Mouse (Mus musculus) small intestine, adult 2 months (tissue): ENCODE measurements around the gene Tmc7. TPM values are rescaled to one million over a fixed set of nuclear protein-coding genes. Genes with fewer than 3 reads are reported as not detected.

Experiments used
- H3K27ac ChIP-seq: fragments of 200-500 bp; 2 replicates; pipeline ENCODE4 v1.5.1; 2012; ENCODE audit warnings: low read depth, low read length, control low read depth, inconsistent platforms; ENCODE audit not compliant: insufficient read depth
- H3K27me3 ChIP-seq: fragments of 200-500 bp; 2 replicates; pipeline ENCODE4 v1.6.1; 2012; ENCODE audit warnings: mild to moderate bottlenecking, moderate library complexity, low read length, inconsistent platforms; ENCODE audit not compliant: control insufficient read depth, insufficient read depth
- H3K36me3 ChIP-seq: fragments of 200-500 bp; 2 replicates; pipeline ENCODE4 v1.6.1; 2012; ENCODE audit warnings: mild to moderate bottlenecking, low read length, control low read depth, inconsistent platforms; ENCODE audit not compliant: control insufficient read depth, insufficient read depth
- H3K4me1 ChIP-seq: fragments of 200-500 bp; 2 replicates; pipeline ENCODE4 v1.6.1; 2012; ENCODE audit warnings: low read length, inconsistent platforms, mixed read lengths; ENCODE audit not compliant: control insufficient read depth, insufficient read depth, insufficient read length
- H3K4me3 ChIP-seq: fragments of 200-500 bp; 2 replicates; pipeline ENCODE4 v1.5.1; 2012; ENCODE audit warnings: low read depth, mild to moderate bottlenecking, control low read depth, inconsistent platforms, low read length, moderate library complexity
- CTCF ChIP-seq: fragments of 200-500 bp; IDR thresholded peaks from 2 replicates; pipeline ENCODE4 v1.5.1; 2012; ENCODE audit warnings: low read depth, mild to moderate bottlenecking, control low read depth, inconsistent platforms, low read length, moderate library complexity, mixed read lengths; ENCODE audit not compliant: insufficient replicate concordance, insufficient read length; ENCODE audit errors: extremely low read depth
- POLR2A ChIP-seq: fragments of 200-500 bp; IDR thresholded peaks from 2 replicates; pipeline ENCODE4 v1.6.1; 2012; ENCODE audit warnings: low read depth, mild to moderate bottlenecking, control low read depth, inconsistent platforms, low read length, moderate library complexity
- WGBS: fragments of 180-500 bp; shearing (Covaris S2); methylation state at CpG from one replicate; pipeline ENCODE4 v1.1.7; 2018; 5-methylcytosine and 5-hydroxymethylcytosine counted together
- polyA plus RNA-seq: library from polyadenylated mRNA; depleted of rRNA; stranded (reverse); fragments of >200 nt; gene quantifications from 2 replicates; pipeline ENCODE4 v1.2.3, GENCODE M21; 2012

Gene Tmc7
- polyA plus RNA-seq, 1 experiment, result 4.9 TPM

GRCm38 (mm10) chr7:118614076-118614475 is 29.5 kb upstream of the Tmc7 start:
- WGBS, result 81% methylated on average over 13 of the region's 13 CpGs
- Histone ChIP-seq H3K27me3 (no peaks in the 10 kb centered on the region), H3K4me3 (no peak overlapping the region), H3K27ac (no peak overlapping the region), H3K4me1 (peaks cover 13% of the 10 kb centered on the region), H3K36me3 (peaks cover 5% of the 10 kb centered on the region)
- TF ChIP-seq POLR2A, result no peak
- no peak for TF ChIP-seq CTCF

GRCm38 (mm10) chr7:118611933-118612332 is 27.4 kb upstream of the Tmc7 start:
- 35% methylated on average over 8 of the region's 8 CpGs for WGBS
- Histone ChIP-seq H3K4me1 (peaks cover 15% of the 10 kb centered on the region), H3K27me3 (no peaks in the 10 kb centered on the region), H3K27ac (peak overlapping the region; percentile 95), H3K4me3 (no peak overlapping the region), H3K36me3 (peaks cover 9% of the 10 kb centered on the region)
- TF ChIP-seq POLR2A, result no peak
- TF ChIP-seq CTCF, result no peak

GRCm38 (mm10) chr7:118611185-118611749 is 26.7 kb upstream of the Tmc7 start:
- 32% methylated on average over 4 of the region's 4 CpGs for WGBS
- Histone ChIP-seq H3K27me3 (no peaks in the 10 kb centered on the region), H3K4me3 (0 out of 2 replicates have a peak overlapping the region, but pooled peaks have one; percentile 4), H3K36me3 (peaks cover 9% of the 10 kb centered on the region), H3K27ac (peak overlapping the region; percentile 95), H3K4me1 (peaks cover 15% of the 10 kb centered on the region)
- TF ChIP-seq POLR2A, result no peak
- TF ChIP-seq CTCF, result no peak

- H3K4me1 ChIP-seq, result peaks cover 17% of the 10 kb centered on the region
- peaks cover 9% of the 10 kb centered on the region for H3K36me3 ChIP-seq
- WGBS, result 72% methylated on average over 13 of the region's 13 CpGs
- no peak overlapping the region for H3K4me3 ChIP-seq
- H3K27me3 ChIP-seq, result no peaks in the 10 kb centered on the region
- H3K27ac ChIP-seq, result peak overlapping the region; percentile 92
- no peak for TF ChIP-seq POLR2A
Measured at GRCm38 (mm10) chr7:118610721-118611120, 26.2 kb upstream of the Tmc7 start.

- 75% methylated on average over 7 of the region's 7 CpGs for WGBS
- H3K27ac ChIP-seq, result peak overlapping the region; percentile 92
- no peak overlapping the region for H3K4me3 ChIP-seq
- H3K4me1 ChIP-seq, result peaks cover 24% of the 10 kb centered on the region
- peaks cover 9% of the 10 kb centered on the region for H3K36me3 ChIP-seq
- TF ChIP-seq POLR2A (no peak), CTCF (no peak)
- H3K27me3 ChIP-seq, result no peaks in the 10 kb centered on the region
Measured at GRCm38 (mm10) chr7:118609815-118610214, 25.3 kb upstream of the Tmc7 start.

GRCm38 (mm10) chr7:118604842-118605241 is 20.3 kb upstream of the Tmc7 start:
- TF ChIP-seq POLR2A (no peak), CTCF (no peak)
- Histone ChIP-seq H3K27me3 (no peaks in the 10 kb centered on the region), H3K4me1 (peaks cover 29% of the 10 kb centered on the region), H3K4me3 (peak overlapping the region; percentile 29), H3K36me3 (peaks cover 4% of the 10 kb centered on the region; the same call in 1 of the 2 replicates), H3K27ac (peak overlapping the region; percentile 85)
- WGBS, result 18% methylated on average over 8 of the region's 8 CpGs

- H3K4me1 ChIP-seq, result peaks cover 35% of the 10 kb centered on the region
- H3K36me3 ChIP-seq, result no peaks in the 10 kb centered on the region
- H3K27ac ChIP-seq, result peak overlapping the region; percentile 92
- H3K4me3 ChIP-seq, result peak overlapping the region; percentile 61
- WGBS, result 18% methylated on average over 12 of the region's 12 CpGs
- TF ChIP-seq POLR2A (peak; percentile 78), CTCF (no peak)
- H3K27me3 ChIP-seq, result no peaks in the 10 kb centered on the region
Measured at GRCm38 (mm10) chr7:118599954-118600631, 15.6 kb upstream of the Tmc7 start.
